Mouse (Mus musculus): ENCODE measurements around the gene Gcnt3.

GRCm38 (mm10) chr9:69985526-69985925 lies 52.4 kb downstream of the Gcnt3 start:
- TF ChIP-seq CTCF (IDR thresholded peaks at IDR 0.05; ENCODE audit: borderline replicate concordance, insufficient read depth, low read length) (no peak), POLR2A (IDR thresholded peaks at IDR 0.05; ENCODE audit: low read depth, low read length) (no peak)

Data from embryonic fibroblast, embryonic 13.5 days (primary cell).